Mouse (Mus musculus): Measurements from ENCODE around the gene Pabpc5.

Pabpc5 gene

GRCm38 (mm10) chrX:119927081-119927571 lies at the start of gene Pabpc5:
Pabpc5 (plus strand) TSS chrX:119927196.
- DNase-seq (ENCODE audit: low spot score) = peak; percentile 76

- DNase-seq (ENCODE audit: low spot score) = no peak
Observed at GRCm38 (mm10) chrX:119886957-119887593, 39.9 kb upstream of the Pabpc5 start.

- DNase-seq (ENCODE audit: low spot score) = no peak
Observed at GRCm38 (mm10) chrX:119888326-119888920, 38.6 kb upstream of the Pabpc5 start.

DNA sequence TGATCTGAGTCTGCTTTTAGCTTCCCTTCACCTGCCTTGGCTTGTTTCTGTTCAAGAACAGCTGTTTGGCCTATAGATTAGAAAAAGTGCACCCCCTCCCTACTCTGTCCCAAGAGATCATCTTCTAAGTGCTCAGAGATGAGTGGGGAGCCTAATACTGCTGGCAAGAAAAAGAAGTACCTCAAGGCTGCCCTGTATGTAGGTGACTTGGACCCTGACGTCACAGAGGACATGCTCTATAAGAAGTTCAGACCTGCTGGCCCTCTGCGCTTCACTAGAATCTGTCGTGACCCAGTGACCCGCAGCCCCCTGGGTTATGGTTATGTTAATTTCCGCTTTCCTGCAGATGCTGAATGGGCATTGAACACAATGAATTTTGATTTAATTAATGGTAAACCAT lies 856 bp downstream of the Pabpc5 start:
- no peak for DNase-seq (ENCODE audit: low spot score)

All from embryo, embryonic 10.5 days (tissue).